Mouse (Mus musculus): ENCODE measurements around the gene Heatr5a.

The Heatr5a gene

DNA sequence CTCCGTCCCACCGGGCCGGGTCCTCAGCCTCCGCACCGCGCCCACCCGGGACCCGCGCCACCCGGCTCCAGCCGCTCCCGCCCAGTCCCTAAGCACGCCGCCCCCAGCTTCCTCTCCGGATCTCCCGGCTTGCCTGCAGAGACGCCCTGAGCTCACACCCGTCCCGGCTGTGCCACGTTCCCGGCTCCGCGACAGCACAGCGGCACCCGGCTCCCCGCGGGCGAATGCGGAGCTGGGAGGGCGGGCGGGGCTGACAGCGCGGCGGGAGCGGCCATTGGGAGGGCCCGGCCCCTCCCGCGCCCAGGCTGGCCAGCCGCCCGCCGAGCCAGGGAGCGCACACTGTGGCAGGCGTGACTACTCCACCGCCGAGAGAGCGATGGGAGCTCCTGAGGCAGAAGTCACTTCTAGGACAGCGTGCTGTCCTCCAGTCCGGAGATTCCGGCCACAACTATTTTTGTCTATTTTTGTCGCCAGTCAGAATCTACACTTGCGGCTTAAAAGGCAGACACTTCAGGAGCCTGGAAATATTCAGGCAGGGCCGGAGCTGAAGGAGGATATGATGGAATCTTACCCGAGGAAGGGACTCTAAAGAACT is at the start of gene Heatr5a:
Gene Heatr5a (minus strand): TSS at position 252 of the 595 bp plus-strand sequence.
- DNase-seq (ENCODE audit: low read depth, low spot score) = peak; percentile 43

DNA sequence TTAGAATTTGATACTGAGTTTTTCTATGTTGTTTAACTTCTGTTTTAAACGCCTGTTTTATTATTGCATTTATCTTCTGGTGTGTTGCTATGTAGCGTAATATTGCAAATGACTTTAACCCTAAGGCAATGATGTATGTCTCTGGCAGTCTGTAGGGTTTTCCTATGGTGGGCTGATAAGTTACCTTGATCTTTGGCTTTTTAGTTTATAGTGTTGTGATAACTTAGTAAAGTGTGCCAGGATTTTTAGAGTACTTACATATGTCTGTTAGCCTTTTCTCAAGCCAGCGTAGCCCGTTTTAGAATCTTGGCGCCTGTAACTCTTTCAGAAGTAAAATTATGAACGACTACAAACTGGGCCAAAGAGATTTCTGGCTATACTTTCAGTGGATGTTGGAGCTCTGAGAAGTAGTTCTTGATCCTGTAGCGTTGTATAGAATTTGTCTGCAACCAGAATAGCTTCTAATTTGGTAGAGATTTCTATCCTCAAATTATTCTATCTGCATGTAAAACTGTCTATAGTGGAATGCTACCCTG is 43.4 kb upstream of the Heatr5a start:
- DNase-seq (ENCODE audit: low read depth, low spot score) = no peak

DNA sequence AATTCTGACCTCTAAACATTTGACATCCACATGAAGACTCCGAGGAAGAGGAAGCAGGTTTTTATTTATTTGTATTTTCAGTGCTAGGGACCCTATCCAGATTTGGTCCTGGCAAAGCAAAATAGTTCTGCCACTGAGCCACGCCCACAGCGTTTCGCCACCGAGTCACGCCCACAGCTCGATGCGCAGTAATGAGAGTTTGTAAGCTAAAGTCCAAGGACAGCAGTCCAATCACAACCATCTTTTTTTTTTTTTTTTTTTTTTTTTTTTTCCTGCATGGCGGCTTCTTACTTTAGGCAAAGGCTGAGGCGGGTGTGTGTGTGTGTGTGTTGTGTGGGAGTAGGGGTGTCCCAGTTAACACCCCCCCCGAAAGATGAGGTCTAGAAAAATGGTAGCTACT is 42.9 kb upstream of the Heatr5a start:
- DNase-seq (ENCODE audit: low read depth, low spot score) = no peak

DNA sequence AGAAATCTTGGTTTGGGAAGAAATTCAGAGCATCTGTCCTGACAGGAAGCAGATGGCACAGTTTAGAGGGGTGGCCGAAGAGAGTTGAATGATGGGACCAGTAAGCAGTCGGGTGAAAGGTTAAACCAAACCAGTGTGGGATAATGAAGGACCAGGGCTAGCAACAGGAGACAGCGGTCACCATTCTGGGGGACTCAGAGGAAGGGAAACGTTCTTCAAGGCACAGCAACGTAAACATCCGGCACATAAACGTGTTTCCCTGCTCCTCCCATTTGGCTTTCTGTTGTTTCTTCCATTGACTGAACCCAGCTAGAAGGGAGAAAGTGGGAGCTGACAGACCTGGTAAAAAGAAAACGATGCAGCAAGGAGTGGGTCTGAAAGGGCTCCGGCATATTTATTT is 42.2 kb upstream of the Heatr5a start:
- DNase-seq (ENCODE audit: low read depth, low spot score) = no peak

DNA sequence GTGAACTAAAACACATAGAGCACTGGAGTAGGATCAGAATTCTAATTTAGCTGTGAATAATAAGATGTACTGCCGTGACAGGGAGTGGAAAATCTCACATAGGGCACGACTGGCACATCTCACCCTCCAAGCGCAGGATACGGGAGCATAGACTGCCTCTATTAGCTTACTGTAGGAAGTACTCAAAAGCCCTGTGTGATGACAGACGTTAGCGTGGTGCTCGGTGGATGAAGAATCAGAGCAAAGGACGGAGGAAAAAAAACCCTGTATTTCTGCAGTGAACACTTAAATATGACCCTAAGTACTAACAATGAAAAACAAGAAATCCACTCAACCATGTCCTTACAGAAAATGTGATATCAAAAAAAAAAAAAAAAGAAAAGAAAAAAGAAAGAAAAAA is 41.0 kb upstream of the Heatr5a start:
- DNase-seq (ENCODE audit: low read depth, low spot score) = no peak

DNA sequence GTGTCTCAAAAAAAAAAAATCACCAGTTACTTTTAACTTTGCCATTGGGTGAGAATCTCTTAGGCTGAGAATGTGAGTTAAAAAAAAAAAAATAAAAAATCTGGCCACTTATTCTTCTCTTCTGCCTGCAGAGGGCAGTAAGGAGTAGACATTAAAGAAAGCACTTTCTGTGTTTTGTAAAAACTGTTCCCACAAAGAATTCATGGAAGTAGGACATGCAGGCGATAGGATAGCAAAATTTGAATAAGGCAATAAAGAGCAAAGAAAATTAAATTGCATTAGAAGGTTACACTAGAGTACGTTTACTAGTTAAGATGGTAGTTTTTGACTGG is 39.5 kb upstream of the Heatr5a start:
- peak; percentile 47 for DNase-seq (ENCODE audit: low read depth, low spot score)

DNA sequence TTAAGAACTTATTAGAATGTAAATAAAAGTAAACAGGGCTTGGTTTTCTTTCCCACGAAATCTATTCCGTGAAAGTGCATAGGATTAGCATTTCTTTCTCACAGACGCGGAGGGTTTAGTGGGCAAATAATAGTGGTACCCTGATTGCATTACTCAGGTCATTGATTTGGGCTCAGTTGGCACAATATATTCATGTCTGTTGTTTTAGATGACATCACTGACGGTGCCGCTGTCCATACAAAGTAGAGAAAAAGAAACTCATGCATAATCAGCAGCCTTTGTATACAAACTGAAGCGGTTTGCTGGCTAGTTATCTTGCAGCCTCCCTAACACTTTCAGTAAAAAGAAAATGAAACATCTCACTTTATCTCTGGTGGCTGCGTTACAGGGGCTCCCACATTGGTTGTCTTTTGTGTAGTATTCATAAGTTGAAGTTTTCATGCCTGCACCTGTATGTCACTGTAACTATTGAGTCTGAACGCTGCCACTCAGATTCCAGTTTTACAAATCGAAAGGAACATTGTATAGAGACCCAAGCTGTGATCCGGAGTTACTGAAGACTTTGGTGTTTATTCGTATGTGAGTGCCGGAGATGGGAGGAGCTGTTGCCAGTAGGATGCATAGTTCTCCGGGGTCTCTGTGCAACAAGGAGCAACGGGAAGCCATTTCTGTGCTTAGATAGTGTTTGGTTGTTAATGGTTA is 39.0 kb upstream of the Heatr5a start:
- DNase-seq (ENCODE audit: low read depth, low spot score) = no peak

DNA sequence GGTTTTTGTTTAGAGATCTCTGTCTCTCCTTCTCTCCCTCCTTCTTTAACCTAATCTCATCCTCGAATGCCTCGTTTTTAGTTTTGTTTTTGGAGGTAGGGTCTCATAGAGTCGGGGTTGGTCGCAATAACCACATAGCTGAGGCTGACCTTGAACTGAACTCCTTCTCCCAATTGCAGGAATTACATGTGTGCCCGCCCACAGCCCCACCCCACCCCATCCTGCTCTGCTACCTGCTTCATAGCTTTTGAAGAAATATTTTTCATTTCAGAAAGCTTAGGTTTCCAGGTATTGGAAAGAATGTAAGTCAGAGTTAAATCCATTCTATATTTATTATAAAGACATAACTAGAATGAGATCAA is 35.5 kb upstream of the Heatr5a start:
- no peak for DNase-seq (ENCODE audit: low read depth, low spot score)

DNA sequence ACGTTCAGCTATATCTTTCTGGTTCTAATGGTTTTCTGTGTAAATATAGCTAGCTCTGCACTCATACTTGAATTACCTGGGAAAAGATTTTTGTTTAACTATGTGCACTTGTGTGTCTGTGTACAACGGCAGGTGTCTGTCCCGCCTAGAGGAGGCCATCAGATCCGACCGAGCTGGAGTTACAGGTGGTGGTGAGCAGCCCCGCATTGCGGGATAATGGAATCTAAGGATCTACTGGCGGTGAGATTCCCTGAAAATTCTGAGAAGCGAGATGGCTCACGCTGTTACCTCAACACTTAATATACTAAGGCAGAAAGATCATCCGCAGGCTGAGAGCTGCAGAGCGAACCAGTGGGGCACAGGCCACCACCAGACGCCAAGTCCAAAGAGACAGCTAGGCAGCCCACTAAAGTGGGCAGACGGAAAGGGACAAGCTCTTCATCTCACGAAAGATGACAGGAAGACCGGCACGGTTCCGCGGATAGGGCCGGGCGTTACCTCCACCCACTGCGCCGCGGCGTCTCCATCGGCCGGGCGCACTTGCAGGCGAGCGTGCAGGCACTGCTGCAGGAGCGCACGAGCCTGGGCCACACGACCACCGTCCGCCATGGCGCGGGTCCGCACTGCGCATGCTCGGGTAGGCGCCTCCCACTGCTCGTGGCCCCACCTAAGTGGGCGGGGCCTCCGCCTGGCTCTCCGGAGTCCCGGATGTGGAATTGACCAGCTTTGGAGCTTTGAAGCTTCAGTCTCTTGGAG is 34.9 kb upstream of the Heatr5a start, which contains the start of gene Dtd2:
Gene Dtd2 (minus strand): TSS at position 625 of the 756 bp plus-strand sequence.
- DNase-seq (ENCODE audit: low read depth, low spot score) = peak; percentile 79

DNA sequence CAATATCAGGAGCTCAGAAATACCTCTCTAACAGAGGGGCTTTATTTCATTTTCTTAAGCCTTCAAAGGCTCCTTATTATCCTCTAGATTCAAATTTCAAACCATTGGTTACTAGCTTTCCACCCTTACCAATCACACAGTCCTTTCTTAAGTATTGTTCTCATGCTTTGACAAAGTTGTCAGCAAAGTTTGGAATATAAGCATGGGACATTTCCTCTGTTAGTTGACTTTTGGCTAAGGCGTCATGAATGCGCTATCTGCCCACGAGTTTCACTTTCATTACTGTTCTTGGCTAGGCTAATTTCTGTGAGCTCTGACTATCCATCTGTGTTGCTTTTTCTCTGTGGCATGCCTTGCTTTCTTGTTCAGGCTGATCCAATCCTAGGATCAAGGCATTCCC is 31.6 kb upstream of the Heatr5a start:
- DNase-seq (ENCODE audit: low read depth, low spot score) = no peak

DNA sequence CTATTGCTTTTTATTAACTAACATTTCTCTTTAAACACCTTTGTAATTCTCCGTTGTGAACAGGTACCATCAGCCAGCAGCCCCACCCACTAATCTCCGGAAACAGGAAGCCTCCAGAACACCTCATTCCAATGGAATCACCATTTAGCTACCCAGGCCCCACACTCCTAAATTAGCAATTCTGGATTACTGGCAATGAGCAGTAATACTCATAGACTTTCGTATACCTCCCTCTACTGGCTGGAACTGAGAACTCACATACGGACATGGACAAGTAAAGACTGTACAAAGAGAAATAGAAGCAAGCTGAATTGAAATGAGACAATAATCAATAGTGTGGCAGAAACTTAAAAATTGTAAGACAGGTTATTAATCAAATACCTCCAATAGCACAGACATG is 30.4 kb upstream of the Heatr5a start:
- DNase-seq (ENCODE audit: low read depth, low spot score) = peak; percentile 56

DNA sequence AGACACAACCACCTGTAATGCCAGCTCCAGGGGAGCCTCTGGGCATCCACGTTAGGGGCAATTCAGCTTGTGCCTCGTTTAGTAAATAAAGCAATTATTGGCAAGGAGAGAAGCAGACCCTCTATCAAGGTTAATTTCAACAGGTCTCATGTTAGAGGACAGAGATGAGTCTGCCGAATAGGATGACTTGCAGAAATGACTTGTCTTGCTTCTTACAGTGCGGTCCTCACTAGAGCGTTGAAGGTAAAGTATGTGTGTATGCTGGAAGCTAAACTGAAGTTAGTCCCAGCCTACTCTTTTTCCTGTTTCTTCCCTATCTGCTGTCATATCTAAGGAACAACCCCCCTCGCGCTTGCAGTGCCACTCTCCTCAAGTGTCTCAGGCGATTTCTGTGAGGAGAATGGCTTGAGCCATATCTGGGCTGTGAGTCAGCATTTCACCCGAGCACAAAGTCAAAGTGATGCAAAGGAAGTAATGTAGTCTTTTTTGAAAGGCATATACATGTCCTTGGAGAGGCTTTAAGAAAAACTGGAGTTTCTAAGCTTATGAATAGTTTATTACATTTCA is 27.3 kb upstream of the Heatr5a start:
- no peak for DNase-seq (ENCODE audit: low read depth, low spot score)

DNA sequence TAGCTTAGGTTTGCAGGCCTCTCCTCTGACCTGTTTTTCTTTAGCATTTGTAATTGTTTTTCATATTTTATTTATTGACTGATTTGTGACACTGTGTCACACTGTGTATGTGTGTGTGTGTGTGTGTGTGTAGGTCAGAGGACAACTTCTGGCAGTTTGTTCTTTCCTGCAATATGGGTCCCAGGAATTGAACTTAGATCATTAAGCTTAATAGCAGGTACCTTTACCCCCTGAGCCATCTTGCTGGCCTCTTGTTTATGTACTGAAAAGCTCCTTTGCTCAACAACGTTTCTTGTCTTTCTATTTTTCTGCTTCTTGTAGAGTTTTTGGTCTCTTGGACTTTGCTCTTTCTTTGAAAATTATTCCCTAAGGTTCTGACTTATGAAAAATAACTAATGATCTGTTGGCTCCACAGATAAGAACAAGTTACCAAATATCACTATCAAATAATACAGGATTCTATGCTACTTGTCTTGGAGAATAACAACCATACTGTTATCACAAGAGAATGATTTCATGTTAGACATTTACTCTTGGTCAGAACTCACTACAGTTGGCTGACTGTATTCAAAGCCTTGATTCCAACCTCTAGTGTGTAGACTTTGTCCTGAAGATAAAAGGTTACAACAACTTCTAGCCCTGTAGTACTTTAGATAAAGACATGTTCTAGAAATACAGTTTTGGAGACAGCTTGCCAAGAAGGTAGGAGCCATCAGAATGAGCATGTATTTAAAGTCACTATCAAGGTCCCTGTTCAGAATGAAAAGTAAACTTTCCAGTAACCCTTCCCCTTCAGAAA is 24.8 kb upstream of the Heatr5a start:
- no peak for DNase-seq (ENCODE audit: low read depth, low spot score)

DNA sequence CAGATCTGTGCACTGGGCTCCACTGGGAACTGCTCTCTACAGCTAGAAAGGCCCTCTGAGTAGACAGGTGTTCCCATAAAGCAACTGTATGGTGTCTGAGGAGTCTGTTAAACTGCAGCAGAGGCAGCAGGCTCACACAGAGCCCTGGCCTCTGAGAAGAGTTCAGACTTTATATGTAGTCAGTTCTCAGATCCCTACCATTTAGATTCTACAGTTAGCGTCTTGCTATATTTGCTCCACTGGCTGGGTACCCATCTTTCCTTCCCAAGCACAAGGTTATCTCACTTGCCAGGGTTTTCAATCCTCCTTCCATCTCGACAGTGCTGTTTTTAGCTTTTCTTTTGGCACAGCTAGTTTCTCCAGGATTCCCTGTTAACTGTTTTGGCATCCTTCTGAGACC is 19.5 kb upstream of the Heatr5a start:
- DNase-seq (ENCODE audit: low read depth, low spot score) = no peak

DNA sequence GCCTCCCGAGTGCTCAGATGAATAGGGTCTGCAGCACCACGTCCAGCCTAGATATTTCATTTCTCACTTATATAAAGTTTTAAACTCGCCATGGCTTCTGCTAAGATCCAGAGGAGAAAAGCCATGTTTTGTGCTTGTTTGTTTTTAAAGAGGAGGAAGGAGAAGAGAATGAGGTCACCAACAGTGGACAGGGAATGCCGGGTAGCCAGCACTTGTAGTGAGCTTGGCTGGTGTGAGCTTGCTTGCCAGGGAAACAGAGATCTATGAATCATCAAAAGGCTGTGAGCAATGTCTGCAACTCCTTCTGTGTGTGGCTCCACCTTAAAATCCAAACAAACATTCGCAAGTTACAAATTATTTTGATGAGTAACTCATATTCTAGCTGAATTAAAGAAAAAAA is 17.4 kb upstream of the Heatr5a start:
- no peak for DNase-seq (ENCODE audit: low read depth, low spot score)

DNA sequence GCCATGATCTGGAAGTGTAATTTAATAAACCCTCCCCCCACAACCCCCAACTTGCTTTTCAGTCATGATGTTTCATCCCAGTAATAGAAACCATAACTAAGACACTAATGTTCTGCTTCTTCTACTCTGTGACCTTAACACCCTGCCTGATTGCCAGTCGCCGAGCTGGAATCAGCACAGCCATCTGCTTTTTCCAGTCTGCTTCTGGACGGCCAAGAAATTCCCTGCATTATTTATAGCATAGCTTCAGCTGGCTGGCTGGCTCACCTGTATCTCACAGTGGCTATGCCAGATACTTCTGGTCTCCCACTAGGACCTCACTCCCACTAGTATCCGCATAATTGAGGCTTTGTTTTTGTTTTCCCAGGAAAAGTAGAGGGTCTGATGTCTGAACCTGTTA is 14.7 kb upstream of the Heatr5a start:
- DNase-seq (ENCODE audit: low read depth, low spot score) = no peak

DNA sequence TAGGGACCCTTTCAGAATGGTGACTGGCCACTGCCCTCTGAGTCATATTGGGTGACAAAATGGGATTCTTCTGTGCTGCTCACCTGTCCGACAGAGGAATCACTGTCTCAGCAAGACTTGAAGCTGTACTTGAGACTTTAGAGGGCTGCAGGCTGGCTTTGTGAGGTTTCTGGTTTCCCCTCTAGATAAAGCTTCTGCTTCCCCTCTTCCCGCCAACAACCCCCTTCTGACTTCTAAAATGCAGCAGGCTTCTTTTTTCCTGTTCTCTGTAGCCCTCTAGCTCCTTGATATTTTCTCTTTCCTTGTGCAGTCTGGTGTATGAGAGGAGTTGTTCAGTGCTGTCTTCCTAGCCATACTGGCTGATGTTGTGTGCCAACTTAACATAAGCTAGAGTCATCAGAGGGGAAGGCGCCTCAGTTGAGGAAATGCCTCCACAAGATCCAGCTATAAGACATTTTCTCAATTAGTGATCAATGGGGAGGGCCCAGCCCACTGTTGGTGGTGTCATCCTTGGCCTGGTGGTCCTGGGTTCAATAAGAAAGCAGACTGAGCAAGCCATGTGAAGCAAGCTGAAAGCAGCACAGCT is 14.1 kb upstream of the Heatr5a start:
- DNase-seq (ENCODE audit: low read depth, low spot score) = no peak

DNA sequence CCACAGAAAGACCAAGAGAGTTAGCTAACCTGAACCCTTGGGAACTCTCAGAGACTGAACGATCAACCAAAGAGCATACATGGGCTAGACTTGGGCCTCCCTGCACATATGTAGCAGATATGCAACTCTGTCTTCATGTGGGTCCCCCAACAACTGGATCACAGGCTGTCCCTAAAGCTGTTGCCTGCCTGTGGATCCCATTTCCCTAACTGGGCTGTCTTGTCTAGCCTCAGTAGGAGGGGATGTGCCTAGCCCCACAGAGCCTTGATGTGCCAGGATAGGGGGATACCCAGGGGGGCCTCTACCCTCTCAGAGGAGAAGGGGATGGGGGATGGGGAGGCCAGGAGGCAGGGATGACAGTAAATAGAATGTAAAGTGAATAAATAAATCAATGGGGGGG is 12.5 kb upstream of the Heatr5a start:
- no peak for DNase-seq (ENCODE audit: low read depth, low spot score)

DNA sequence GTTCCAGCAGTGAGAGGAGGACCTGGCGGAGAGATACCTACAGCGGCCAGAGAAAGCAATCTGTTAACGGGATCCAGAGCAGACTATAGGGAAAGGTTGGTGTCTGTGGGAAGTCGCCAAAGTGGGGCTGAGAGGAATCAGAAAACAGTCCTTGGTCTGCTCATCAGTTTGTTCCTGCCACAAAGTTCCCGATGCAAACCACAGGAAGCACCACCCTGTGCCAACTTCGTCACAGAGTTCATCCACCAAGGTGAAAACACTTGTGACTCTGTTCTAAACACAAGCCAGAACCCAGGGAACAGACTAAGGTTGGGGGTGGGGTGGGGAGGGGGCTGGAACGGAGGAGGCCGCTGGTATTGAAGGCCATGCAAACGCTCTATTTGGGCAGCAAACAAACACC is 5.4 kb upstream of the Heatr5a start:
- DNase-seq (ENCODE audit: low read depth, low spot score) = no peak

DNA sequence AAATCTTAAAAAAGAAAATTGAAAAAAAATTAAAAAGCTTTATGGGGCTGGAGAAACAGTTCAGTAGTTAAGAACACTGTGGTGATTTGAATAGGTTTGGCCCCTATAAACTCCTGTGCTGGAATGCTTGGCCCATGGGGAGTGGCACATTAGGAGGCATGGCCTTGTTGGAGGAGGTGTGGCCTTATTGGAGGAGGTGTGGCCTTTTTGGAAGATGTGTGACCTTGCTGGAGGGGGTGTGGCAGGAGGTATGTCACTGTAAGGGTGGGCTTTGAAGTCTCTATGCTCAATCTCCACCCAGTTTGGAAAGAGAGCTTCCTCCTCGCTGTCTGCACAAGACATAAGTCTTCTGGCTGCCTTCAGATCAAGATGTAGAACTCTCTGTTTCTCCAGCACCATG is 3.3 kb upstream of the Heatr5a start:
- no peak for DNase-seq (ENCODE audit: low read depth, low spot score)
